Mouse (Mus musculus): ENCODE measurements around the gene Gm19402. TPM values are rescaled to one million over a fixed set of nuclear protein-coding genes. Genes with fewer than 3 reads are reported as not detected.
"Not testable (repeated sequence)": the region's sequence is repeated elsewhere in the genome, so short reads cannot be mapped to it uniquely, and the experiment has no call there.

Gene Gm19402
- polyA plus RNA-seq (2016; fragmentation: Nextera tagmentation; extraction: Ambion mirVana): not detected in 2 replicates

- H3K36me3 ChIP-seq (replicated peaks); H3K4me3 ChIP-seq (replicated peaks); H3K9me3 ChIP-seq; H3K9ac ChIP-seq; ATAC-seq (ENCODE audit: low FRiP score); H3K4me2 ChIP-seq: not testable (repeated sequence)
- H3K27me3 ChIP-seq: peaks cover 25% of the 10 kb centered on the region
- peak within 1 kb of the TSS; percentile 36; the same call in 1 of the 2 replicates for H3K27ac ChIP-seq
- WGBS: 62% methylated on average over 3 of the region's 3 CpGs
- H3K4me1 ChIP-seq: peaks cover 22% of the 10 kb centered on the region
These were observed at the start of gene Gm19402 for GRCm38 (mm10) chr10:77690356-77690807. Gm19402 (minus strand) TSS chr10:77690757.

GRCm38 (mm10) chr10:77738929-77739328 lies 48.4 kb upstream of the Gm19402 start:
- Histone ChIP-seq H3K9me3 (no peaks in the 10 kb centered on the region), H3K27ac (no peak overlapping the region), H3K4me1 (peaks cover 17% of the 10 kb centered on the region), H3K4me3 (replicated peaks) (no peak overlapping the region), H3K9ac (no peak overlapping the region), H3K36me3 (replicated peaks) (no peaks in the 10 kb centered on the region), H3K4me2 (no peak overlapping the region), H3K27me3 (no peaks in the 10 kb centered on the region)
- no peak for ATAC-seq (ENCODE audit: low FRiP score)
- WGBS: 93% methylated on average over 4 of the region's 4 CpGs

GRCm38 (mm10) chr10:77735928-77736327 lies 45.4 kb upstream of the Gm19402 start:
- H3K4me3 ChIP-seq (replicated peaks): no peak overlapping the region
- H3K4me2 ChIP-seq: no peak overlapping the region
- peaks cover 12% of the 10 kb centered on the region for H3K4me1 ChIP-seq
- H3K9me3 ChIP-seq: no peaks in the 10 kb centered on the region
- ATAC-seq (ENCODE audit: low FRiP score): no peak
- H3K9ac ChIP-seq: no peak overlapping the region
- no peak overlapping the region for H3K27ac ChIP-seq
- WGBS: 82% methylated on average over 1 of the region's 1 CpGs
- no peaks in the 10 kb centered on the region for H3K27me3 ChIP-seq
- no peaks in the 10 kb centered on the region for H3K36me3 ChIP-seq (replicated peaks)

GRCm38 (mm10) chr10:77729241-77729640 lies 38.7 kb upstream of the Gm19402 start:
- Histone ChIP-seq H3K9me3 (no peaks in the 10 kb centered on the region), H3K4me3 (replicated peaks) (no peak overlapping the region), H3K9ac (no peak overlapping the region), H3K4me2 (no peak overlapping the region), H3K36me3 (replicated peaks) (no peaks in the 10 kb centered on the region), H3K27ac (no peak overlapping the region), H3K4me1 (no peaks in the 10 kb centered on the region), H3K27me3 (no peaks in the 10 kb centered on the region)
- WGBS: 59% methylated on average over 4 of the region's 4 CpGs
- no peak for ATAC-seq (ENCODE audit: low FRiP score)

- no peak overlapping the region for H3K27ac ChIP-seq
- no peak overlapping the region for H3K4me3 ChIP-seq (replicated peaks)
- no peak overlapping the region for H3K4me2 ChIP-seq
- no peak for ATAC-seq (ENCODE audit: low FRiP score)
- no peaks in the 10 kb centered on the region for H3K36me3 ChIP-seq (replicated peaks)
- 63% methylated on average over 4 of the region's 4 CpGs for WGBS
- H3K27me3 ChIP-seq: no peaks in the 10 kb centered on the region
- no peaks in the 10 kb centered on the region for H3K9me3 ChIP-seq
- no peak overlapping the region for H3K9ac ChIP-seq
- no peaks in the 10 kb centered on the region for H3K4me1 ChIP-seq
These were observed 37.7 kb upstream of the Gm19402 start for GRCm38 (mm10) chr10:77728280-77728679.

GRCm38 (mm10) chr10:77726186-77726585 lies 35.6 kb upstream of the Gm19402 start, which contains the start of gene Gm10100:
Gm10100 (plus strand) TSS chr10:77726486.
- no peak within 1 kb of the TSS for H3K9ac ChIP-seq
- H3K4me3 ChIP-seq (replicated peaks): no peak within 1 kb of the TSS
- no peaks in the 10 kb centered on the region for H3K36me3 ChIP-seq (replicated peaks)
- no peaks in the 10 kb centered on the region for H3K4me1 ChIP-seq
- ATAC-seq (ENCODE audit: low FRiP score): no peak
- no peaks in the 10 kb centered on the region for H3K9me3 ChIP-seq
- H3K4me2 ChIP-seq: no peak within 1 kb of the TSS
- no peaks in the 10 kb centered on the region for H3K27me3 ChIP-seq
- no peak within 1 kb of the TSS for H3K27ac ChIP-seq
- 32% methylated on average over 3 of the region's 3 CpGs for WGBS

GRCm38 (mm10) chr10:77724855-77725254 lies 34.3 kb upstream of the Gm19402 start:
- H3K36me3 ChIP-seq (replicated peaks): no peaks in the 10 kb centered on the region
- WGBS: 76% methylated on average over 8 of the region's 8 CpGs
- no peak overlapping the region for H3K9ac ChIP-seq
- ATAC-seq (ENCODE audit: low FRiP score): no peak
- H3K9me3 ChIP-seq: 0 out of 2 replicates have a peak, but pooled peaks cover 4% of the 10 kb centered on the region
- H3K4me1 ChIP-seq: no peaks in the 10 kb centered on the region
- H3K4me2 ChIP-seq: no peak overlapping the region
- no peak overlapping the region for H3K27ac ChIP-seq
- H3K4me3 ChIP-seq (replicated peaks): no peak overlapping the region
- H3K27me3 ChIP-seq: no peaks in the 10 kb centered on the region

- not testable (repeated sequence) for H3K27ac ChIP-seq; ATAC-seq (ENCODE audit: low FRiP score); H3K9me3 ChIP-seq; H3K36me3 ChIP-seq (replicated peaks); H3K4me2 ChIP-seq; H3K27me3 ChIP-seq; H3K4me3 ChIP-seq (replicated peaks); H3K4me1 ChIP-seq; H3K9ac ChIP-seq
- 88% methylated on average over 1 of the region's 1 CpGs for WGBS
These were observed 29.7 kb upstream of the Gm19402 start, which contains the start of gene Krtap12-1 for GRCm38 (mm10) chr10:77720299-77720698. Krtap12-1 (plus strand) TSS chr10:77720599.

- WGBS: 96% methylated on average over 1 of the region's 1 CpGs
- H3K9me3 ChIP-seq: 0 out of 2 replicates have a peak, but pooled peaks cover 11% of the 10 kb centered on the region
- H3K4me2 ChIP-seq: no peak within 1 kb of the TSS
- no peak within 1 kb of the TSS for H3K27ac ChIP-seq
- H3K9ac ChIP-seq: no peak within 1 kb of the TSS
- ATAC-seq (ENCODE audit: low FRiP score): no peak
- no peaks in the 10 kb centered on the region for H3K4me1 ChIP-seq
- no peak within 1 kb of the TSS for H3K4me3 ChIP-seq (replicated peaks)
- no peaks in the 10 kb centered on the region for H3K36me3 ChIP-seq (replicated peaks)
- H3K27me3 ChIP-seq: no peaks in the 10 kb centered on the region
These were observed 24.9 kb upstream of the Gm19402 start, which contains the start of gene Gm10142 for GRCm38 (mm10) chr10:77715507-77715906. Gm10142 (plus strand) TSS chr10:77715807.

- no peak overlapping the region for H3K27ac ChIP-seq
- no peaks in the 10 kb centered on the region for H3K27me3 ChIP-seq
- no peak overlapping the region for H3K4me2 ChIP-seq
- no peaks in the 10 kb centered on the region for H3K4me1 ChIP-seq
- WGBS: 79% methylated on average over 4 of the region's 4 CpGs
- no peaks in the 10 kb centered on the region for H3K36me3 ChIP-seq (replicated peaks)
- H3K9me3 ChIP-seq: 0 out of 2 replicates have a peak, but pooled peaks cover 9% of the 10 kb centered on the region
- no peak overlapping the region for H3K9ac ChIP-seq
- no peak overlapping the region for H3K4me3 ChIP-seq (replicated peaks)
- ATAC-seq (ENCODE audit: low FRiP score): no peak
These were observed 23.2 kb upstream of the Gm19402 start for GRCm38 (mm10) chr10:77713734-77714133.

- not testable (repeated sequence) for H3K27ac ChIP-seq; H3K4me2 ChIP-seq; H3K27me3 ChIP-seq; ATAC-seq (ENCODE audit: low FRiP score); H3K4me1 ChIP-seq; H3K36me3 ChIP-seq (replicated peaks); H3K4me3 ChIP-seq (replicated peaks); H3K9ac ChIP-seq
- peaks cover 15% of the 10 kb centered on the region; the same call in 1 of the 2 replicates for H3K9me3 ChIP-seq
These were observed 20.6 kb upstream of the Gm19402 start, which contains the start of gene Gm10024 for GRCm38 (mm10) chr10:77711157-77711556. Gm10024 (plus strand) TSS chr10:77711457.

- no peak overlapping the region for H3K4me3 ChIP-seq (replicated peaks)
- no peak overlapping the region for H3K4me2 ChIP-seq
- no peaks in the 10 kb centered on the region for H3K27me3 ChIP-seq
- H3K36me3 ChIP-seq (replicated peaks): no peaks in the 10 kb centered on the region
- no peaks in the 10 kb centered on the region for H3K4me1 ChIP-seq
- H3K9ac ChIP-seq: no peak overlapping the region
- H3K27ac ChIP-seq: no peak overlapping the region
- H3K9me3 ChIP-seq: peaks cover 19% of the 10 kb centered on the region; the same call in 1 of the 2 replicates
- ATAC-seq (ENCODE audit: low FRiP score): no peak
- 75% methylated on average over 3 of the region's 3 CpGs for WGBS
These were observed 19.3 kb upstream of the Gm19402 start for GRCm38 (mm10) chr10:77709831-77710230.

- WGBS: 96% methylated on average over 1 of the region's 1 CpGs
- Histone ChIP-seq H3K4me2 (no peak within 1 kb of the TSS), H3K4me3 (replicated peaks) (no peak within 1 kb of the TSS)
These were observed 15.8 kb upstream of the Gm19402 start, which contains the start of gene Gm10272 for GRCm38 (mm10) chr10:77706326-77706725. Gm10272 (plus strand) TSS chr10:77706626.

More at GRCm38 (mm10) chr10:77706326-77706725, 15.8 kb upstream of the Gm19402 start, which contains the start of gene Gm10272:
- Histone ChIP-seq H3K27me3 (no peaks in the 10 kb centered on the region), H3K27ac (no peak within 1 kb of the TSS), H3K9ac (no peak within 1 kb of the TSS), H3K9me3 (peaks cover 22% of the 10 kb centered on the region), H3K4me1 (no peaks in the 10 kb centered on the region), H3K36me3 (replicated peaks) (no peaks in the 10 kb centered on the region)
- no peak for ATAC-seq (ENCODE audit: low FRiP score)

All from forebrain, embryonic 12.5 days (tissue).